Mouse (Mus musculus): Measurements from ENCODE around the gene Decr2. TPM values are rescaled to one million over a fixed set of nuclear protein-coding genes. Genes with fewer than 3 reads are reported as not detected.
"Not testable (repeated sequence)": the region's sequence is repeated elsewhere in the genome, so short reads cannot be mapped to it uniquely, and the experiment has no call there.

The Decr2 gene
- polyA plus RNA-seq, 1 experiment = 12.0 TPM

DNA sequence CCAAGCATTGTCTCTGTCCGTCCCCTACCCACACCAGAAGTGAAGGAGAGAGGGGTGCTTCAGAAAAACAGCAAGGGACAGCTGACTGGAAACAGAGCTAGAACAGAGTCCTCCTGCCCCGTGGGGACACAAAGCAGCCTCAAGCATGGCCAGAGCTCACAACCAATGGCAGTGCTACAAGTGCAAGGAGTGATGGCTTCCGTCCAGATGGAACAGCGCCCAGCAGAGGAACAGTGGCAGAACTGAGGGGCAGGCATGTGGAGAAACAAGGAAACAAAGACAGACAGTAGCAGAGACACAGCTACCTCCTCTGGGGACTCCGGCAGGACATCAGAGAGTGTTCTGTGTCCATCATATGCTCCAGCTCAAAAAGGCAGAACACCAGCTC lies 46.9 kb downstream of the Decr2 start:
- TF ChIP-seq CTCF (IDR thresholded peaks at IDR 0.05; ENCODE audit: control insufficient read depth, insufficient read depth, insufficient replicate concordance, low read depth, low read length) (no peak), POLR2A (IDR thresholded peaks at IDR 0.05; ENCODE audit: control insufficient read depth, low read depth, low read length) (no peak)
- H3K27me3 ChIP-seq (ENCODE audit: control insufficient read depth, insufficient read depth, low read length) = no peaks in the 10 kb centered on the region
- peak overlapping the region; percentile 10; the same call in 1 of the 2 replicates for H3K27ac ChIP-seq (ENCODE audit: control insufficient read depth, insufficient read depth, low read depth, low read length)
- H3K4me3 ChIP-seq (ENCODE audit: control insufficient read depth, low read depth, low read length) = no peak overlapping the region
- no peaks in the 10 kb centered on the region for H3K4me1 ChIP-seq (ENCODE audit: control insufficient read depth, insufficient read depth, low read length)
- H3K36me3 ChIP-seq (ENCODE audit: control insufficient read depth, insufficient read depth, low read length) = no peaks in the 10 kb centered on the region

DNA sequence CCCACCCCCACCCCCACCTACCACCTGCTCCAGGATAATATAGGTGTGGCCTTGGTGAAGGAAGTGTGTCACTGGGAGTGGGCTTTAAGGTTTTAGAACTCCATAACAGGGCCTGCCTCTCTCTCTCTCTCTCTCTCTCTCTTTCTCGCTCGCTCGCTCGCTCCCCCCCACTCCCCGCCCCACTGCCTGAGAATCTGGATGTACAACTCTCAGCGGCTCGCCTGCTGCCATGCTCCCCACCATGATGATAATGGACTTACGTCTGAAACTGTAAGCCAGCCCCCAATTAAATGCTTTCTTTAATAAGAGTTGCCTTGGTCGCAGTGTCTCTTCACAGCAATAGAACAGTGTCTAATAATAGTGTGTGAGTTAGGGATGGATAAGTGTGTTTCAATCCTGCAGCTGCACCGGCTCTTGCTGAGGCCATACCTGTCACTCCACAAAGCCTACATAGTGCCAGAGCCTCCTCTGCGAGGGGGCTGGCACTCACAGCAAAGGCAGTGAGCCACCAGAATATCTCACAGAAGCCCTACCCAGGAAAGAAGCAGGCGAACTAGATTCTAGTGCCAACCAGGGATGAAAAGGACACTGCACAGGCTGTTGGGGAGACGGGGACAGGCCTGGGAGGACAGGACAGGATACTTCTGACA lies 47.4 kb downstream of the Decr2 start:
- H3K27me3 ChIP-seq (ENCODE audit: control insufficient read depth, insufficient read depth, low read length) = no peaks in the 10 kb centered on the region
- TF ChIP-seq POLR2A (IDR thresholded peaks at IDR 0.05; ENCODE audit: control insufficient read depth, low read depth, low read length) = no peak
- TF ChIP-seq CTCF (IDR thresholded peaks at IDR 0.05; ENCODE audit: control insufficient read depth, insufficient read depth, insufficient replicate concordance, low read depth, low read length) = no peak
- no peak overlapping the region for H3K4me3 ChIP-seq (ENCODE audit: control insufficient read depth, low read depth, low read length)
- H3K27ac ChIP-seq (ENCODE audit: control insufficient read depth, insufficient read depth, low read depth, low read length) = peak overlapping the region; percentile 10; the same call in 1 of the 2 replicates
- no peaks in the 10 kb centered on the region for H3K36me3 ChIP-seq (ENCODE audit: control insufficient read depth, insufficient read depth, low read length)
- H3K4me1 ChIP-seq (ENCODE audit: control insufficient read depth, insufficient read depth, low read length) = no peaks in the 10 kb centered on the region

- H3K4me3 ChIP-seq (ENCODE audit: control insufficient read depth, low read depth, low read length) = no peak overlapping the region
- H3K4me1 ChIP-seq (ENCODE audit: control insufficient read depth, insufficient read depth, low read length) = no peaks in the 10 kb centered on the region
- H3K27ac ChIP-seq (ENCODE audit: control insufficient read depth, insufficient read depth, low read depth, low read length) = no peak overlapping the region
- H3K27me3 ChIP-seq (ENCODE audit: control insufficient read depth, insufficient read depth, low read length) = no peaks in the 10 kb centered on the region
- no peaks in the 10 kb centered on the region for H3K36me3 ChIP-seq (ENCODE audit: control insufficient read depth, insufficient read depth, low read length)
- TF ChIP-seq POLR2A (IDR thresholded peaks at IDR 0.05; ENCODE audit: control insufficient read depth, low read depth, low read length) (no peak), CTCF (IDR thresholded peaks at IDR 0.05; ENCODE audit: control insufficient read depth, insufficient read depth, insufficient replicate concordance, low read depth, low read length) (peak; percentile 79; the same call in 1 of the 2 replicates)
Observed at GRCm38 (mm10) chr17:26041111-26041802, 48.9 kb downstream of the Decr2 start.

DNA sequence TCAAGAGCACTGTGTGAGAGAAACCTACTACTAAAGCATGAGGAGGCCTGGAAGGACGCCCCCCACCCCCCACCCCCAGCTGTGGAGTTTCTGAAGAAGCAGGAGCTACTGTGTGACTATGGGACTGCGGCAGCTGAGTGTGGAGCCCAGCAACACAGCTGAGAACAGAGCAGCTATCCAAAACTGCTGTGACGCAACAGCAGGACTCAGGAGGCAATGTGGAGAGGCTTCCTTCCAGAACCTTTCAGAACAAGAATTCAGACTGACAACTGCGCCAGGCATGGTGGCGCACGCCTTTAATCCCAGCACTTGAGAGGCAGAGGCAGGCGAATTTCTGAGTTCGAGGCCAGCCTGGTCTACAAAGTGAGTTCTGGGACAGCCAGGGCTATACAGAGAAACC lies 49.4 kb downstream of the Decr2 start:
- H3K36me3 ChIP-seq (ENCODE audit: control insufficient read depth, insufficient read depth, low read length); H3K27ac ChIP-seq (ENCODE audit: control insufficient read depth, insufficient read depth, low read depth, low read length); H3K27me3 ChIP-seq (ENCODE audit: control insufficient read depth, insufficient read depth, low read length); H3K4me3 ChIP-seq (ENCODE audit: control insufficient read depth, low read depth, low read length); H3K4me1 ChIP-seq (ENCODE audit: control insufficient read depth, insufficient read depth, low read length): not testable (repeated sequence)

DNA sequence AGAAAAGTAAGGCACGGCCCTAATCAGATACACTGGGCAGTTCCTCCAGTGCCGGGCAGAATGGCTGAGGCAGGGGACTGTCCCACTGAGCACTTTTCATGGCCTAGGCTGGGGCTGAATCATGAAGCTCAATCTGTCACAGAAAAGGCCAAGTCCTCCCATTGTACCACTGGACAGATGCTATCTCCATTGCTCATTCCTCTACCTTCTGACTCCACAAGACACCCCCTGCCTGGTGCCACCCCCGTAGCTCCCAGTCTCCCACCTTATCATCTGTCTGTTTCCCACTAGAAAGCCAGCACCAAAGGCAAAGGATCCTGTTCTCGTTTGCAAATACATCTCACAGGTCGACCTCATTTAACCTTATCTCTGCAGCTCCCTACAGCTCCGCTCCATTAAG lies 58.1 kb downstream of the Decr2 start:
- Histone ChIP-seq H3K27me3 (ENCODE audit: control insufficient read depth, insufficient read depth, low read length) (no peaks in the 10 kb centered on the region), H3K27ac (ENCODE audit: control insufficient read depth, insufficient read depth, low read depth, low read length) (no peak overlapping the region), H3K4me1 (ENCODE audit: control insufficient read depth, insufficient read depth, low read length) (no peaks in the 10 kb centered on the region), H3K4me3 (ENCODE audit: control insufficient read depth, low read depth, low read length) (no peak overlapping the region), H3K36me3 (ENCODE audit: control insufficient read depth, insufficient read depth, low read length) (no peaks in the 10 kb centered on the region)
- TF ChIP-seq POLR2A (IDR thresholded peaks at IDR 0.05; ENCODE audit: control insufficient read depth, low read depth, low read length) (no peak), CTCF (IDR thresholded peaks at IDR 0.05; ENCODE audit: control insufficient read depth, insufficient read depth, insufficient replicate concordance, low read depth, low read length) (no peak)

DNA sequence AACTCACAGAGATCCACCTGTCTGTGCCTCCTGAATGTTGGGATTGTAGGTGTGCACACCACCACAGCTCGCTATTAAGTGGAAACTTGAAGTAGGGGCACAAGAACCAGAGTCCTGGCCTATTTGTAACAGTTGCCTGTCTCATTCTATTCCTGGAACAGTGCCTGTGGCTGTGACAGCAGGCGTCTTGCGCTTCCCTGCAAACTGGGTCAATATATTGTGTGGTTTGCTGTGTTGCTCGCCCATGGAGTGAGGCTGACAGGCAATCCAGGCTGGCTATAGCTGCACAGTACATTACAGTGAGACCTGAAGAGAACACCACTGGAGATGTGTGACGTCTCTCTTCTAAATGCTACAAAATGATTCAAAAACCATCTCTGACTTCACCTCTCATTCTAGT lies 58.6 kb downstream of the Decr2 start:
- H3K36me3 ChIP-seq (ENCODE audit: control insufficient read depth, insufficient read depth, low read length) = no peaks in the 10 kb centered on the region
- no peak overlapping the region for H3K27ac ChIP-seq (ENCODE audit: control insufficient read depth, insufficient read depth, low read depth, low read length)
- no peak for TF ChIP-seq POLR2A (IDR thresholded peaks at IDR 0.05; ENCODE audit: control insufficient read depth, low read depth, low read length)
- no peak for TF ChIP-seq CTCF (IDR thresholded peaks at IDR 0.05; ENCODE audit: control insufficient read depth, insufficient read depth, insufficient replicate concordance, low read depth, low read length)
- H3K4me3 ChIP-seq (ENCODE audit: control insufficient read depth, low read depth, low read length) = no peak overlapping the region
- no peaks in the 10 kb centered on the region for H3K4me1 ChIP-seq (ENCODE audit: control insufficient read depth, insufficient read depth, low read length)
- H3K27me3 ChIP-seq (ENCODE audit: control insufficient read depth, insufficient read depth, low read length) = no peaks in the 10 kb centered on the region

Other genes starting within 250 kb of the Decr2 start
- gene Gm20683, start 248.6 kb downstream of the Decr2 start, polyA plus RNA-seq (2012; rRNA removed) = 9.0 and 11.2 TPM in 2 replicates
- gene Rhot2, start 245.5 kb downstream of the Decr2 start, polyA plus RNA-seq (2012; rRNA removed) = 37.5 and 38.7 TPM in 2 replicates
- 49.9 and 54.9 TPM in 2 replicates for gene Wdr90, start 228.8 kb downstream of the Decr2 start, polyA plus RNA-seq (2012; rRNA removed)
- gene Mcrip2, start 221.6 kb downstream of the Decr2 start, polyA plus RNA-seq (2012; rRNA removed) = 28.2 and 28.8 TPM in 2 replicates
- gene Mettl26, start 215.3 kb downstream of the Decr2 start, polyA plus RNA-seq (2012; rRNA removed) = 49.8 and 56.2 TPM in 2 replicates
- gene Wfikkn1, start 209.5 kb downstream of the Decr2 start, polyA plus RNA-seq (2012; rRNA removed) = 0.96 and 0.98 TPM in 2 replicates
- gene Rab40c, start 170.6 kb downstream of the Decr2 start, polyA plus RNA-seq (2012; rRNA removed) = 30.2 and 31.9 TPM in 2 replicates
- 21.4 and 24.4 TPM in 2 replicates for gene Pigq, start 145.4 kb downstream of the Decr2 start, polyA plus RNA-seq (2012; rRNA removed)
- 0.40 and 0.69 TPM in 2 replicates for gene Nhlrc4, start 145.4 kb downstream of the Decr2 start, polyA plus RNA-seq (2012; rRNA removed)
- 0.10 and 0.20 TPM in 2 replicates for gene A930017K11Rik, start 137.8 kb downstream of the Decr2 start, polyA plus RNA-seq (2012; rRNA removed)
- 20.1 and 22.1 TPM in 2 replicates for gene Capn15, start 104.5 kb downstream of the Decr2 start, polyA plus RNA-seq (2012; rRNA removed)
- 35.2 and 37.5 TPM in 2 replicates for gene Rab11fip3, start 20.8 kb downstream of the Decr2 start, polyA plus RNA-seq (2012; rRNA removed)
- gene Nme4, start 5.3 kb upstream of the Decr2 start, polyA plus RNA-seq (2012; rRNA removed) = 5.3 and 5.4 TPM in 2 replicates
- gene Tmem8, start 23.0 kb upstream of the Decr2 start, polyA plus RNA-seq (2012; rRNA removed) = 361 and 374 TPM in 2 replicates
- 30.4 and 36.5 TPM in 2 replicates for gene Mrpl28, start 33.2 kb upstream of the Decr2 start, polyA plus RNA-seq (2012; rRNA removed)
- 14.4 and 15.0 TPM in 2 replicates for gene Axin1, start 48.4 kb upstream of the Decr2 start, polyA plus RNA-seq (2012; rRNA removed)
- gene Pdia2, start 108.8 kb upstream of the Decr2 start, polyA plus RNA-seq (2012; rRNA removed) = not detected in 2 replicates
- 12.9 and 16.0 TPM in 2 replicates for gene Rgs11, start 112.6 kb upstream of the Decr2 start, polyA plus RNA-seq (2012; rRNA removed)
- gene Arhgdig, start 117.4 kb upstream of the Decr2 start, polyA plus RNA-seq (2012; rRNA removed) = 5.0 and 6.4 TPM in 2 replicates
- 73.8 and 74.9 TPM in 2 replicates for gene Fam234a, start 153.9 kb upstream of the Decr2 start, polyA plus RNA-seq (2012; rRNA removed)
- 15.0 and 16.3 TPM in 2 replicates for gene Luc7l, start 162.6 kb upstream of the Decr2 start, polyA plus RNA-seq (2012; rRNA removed)

Data from testis, adult 2 months (tissue).